26 mouse cellular contexts compared by ENCODE assay signal in the genomic region with DNA sequence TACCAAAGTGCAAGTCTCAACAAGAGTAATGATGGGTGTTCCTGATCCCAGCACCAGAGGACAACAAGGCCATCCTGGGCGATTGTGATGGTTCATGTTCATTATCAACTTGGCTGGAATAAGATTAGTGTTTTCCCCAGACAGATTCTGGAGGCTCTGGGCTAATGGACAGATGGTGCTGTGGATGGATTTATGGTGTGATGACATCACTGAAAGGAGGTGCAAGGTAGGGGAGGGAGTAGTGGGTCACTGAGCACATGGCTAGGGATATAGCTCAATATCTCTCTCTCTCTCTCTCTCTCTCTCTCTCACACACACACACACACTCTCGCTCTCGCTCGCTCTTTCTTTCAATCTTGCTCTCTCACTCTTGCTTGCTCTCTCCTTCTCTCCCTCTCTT.
"Had no signal": no experiment of that assay in that cellular context is flagged by ENCODE, and none has a peak within 500 bp of the region (broad histone marks: within the 10 kb centered on the region; RNA-seq: fewer than 3 reads in every experiment).

No protein-coding gene starts in this region.

- H3K9ac ChIP-seq: heart, embryonic 12.5 days; hindbrain, embryonic 12.5 days; hindbrain, embryonic 14.5 days; intestine, embryonic 15.5 days; limb, embryonic 12.5 days had no signal

- H3K4me2 ChIP-seq: heart, embryonic 12.5 days; hindbrain, embryonic 12.5 days; hindbrain, embryonic 14.5 days; intestine, embryonic 15.5 days; limb, embryonic 12.5 days; liver, embryonic 11.5 days had no signal

- H3K4me3 ChIP-seq: gastrocnemius, adult 2 months; heart, embryonic 10.5 days; heart, embryonic 12.5 days; hindbrain, embryonic 10.5 days; hindbrain, embryonic 12.5 days; intestine, embryonic 15.5 days; layer of hippocampus, adult 2 months; left cerebral cortex, adult 2 months; limb, embryonic 10.5 days; limb, embryonic 12.5 days had no signal

- H3K27me3 ChIP-seq: heart, embryonic 12.5 days; hindbrain, embryonic 12.5 days; intestine, embryonic 15.5 days; limb, embryonic 12.5 days had no signal

- H3K9me3 ChIP-seq: heart, embryonic 10.5 days; heart, embryonic 12.5 days; hindbrain, embryonic 10.5 days; hindbrain, embryonic 12.5 days; intestine, embryonic 15.5 days; limb, embryonic 10.5 days; limb, embryonic 12.5 days had no signal

- H3K36me3 ChIP-seq: heart, embryonic 10.5 days; heart, embryonic 12.5 days; hindbrain, embryonic 10.5 days; hindbrain, embryonic 12.5 days; intestine, embryonic 15.5 days; limb, embryonic 10.5 days; limb, embryonic 12.5 days had no signal

- H3K4me1 ChIP-seq: hindbrain, embryonic 12.5 days; intestine, embryonic 15.5 days; limb, embryonic 10.5 days; limb, embryonic 12.5 days had no signal

- DNase-seq: gastrocnemius, adult 2 months; gastrocnemius, postnatal 10 days; gastrocnemius, postnatal 25 days; heart, adult 18-20 months; heart, postnatal 10 days; heart, postnatal 4 days; kidney, adult 18-20 months; kidney, adult 8-10 months; kidney, postnatal 10 days; kidney, postnatal 25 days; kidney, postnatal 4 days; liver had no signal

- H3K27ac ChIP-seq: gastrocnemius, adult 2 months; heart, embryonic 10.5 days; hindbrain, embryonic 10.5 days; hindbrain, embryonic 12.5 days; hindbrain, embryonic 14.5 days; intestine, embryonic 15.5 days; layer of hippocampus, adult 2 months; left cerebral cortex, adult 2 months; limb, embryonic 10.5 days; limb, embryonic 12.5 days had no signal

- ATAC-seq: hindbrain, embryonic 16.5 days; inflammation-experienced regulatory T-cells, adult 6 months; intestine, embryonic 15.5 days; intestine, postnatal 0 days had no signal
